Mouse (Mus musculus) midbrain, embryonic 16.5 days (tissue): ENCODE measurements around the gene Appbp2. TPM values are rescaled to one million over a fixed set of nuclear protein-coding genes. Genes with fewer than 3 reads are reported as not detected.

Experiments
- ATAC-seq: fragments of 200-750 bp; cut with Nextera tagmentation; 2 replicates; pipeline ENCODE4 v1.8.0; 2017; ENCODE audit warnings: moderate TSS enrichment
- H3K27ac ChIP-seq: fragments of 300-500 bp; sonication (generic); 2 replicates; pipeline ENCODE4 v1.5.1; 2014; ENCODE audit warnings: mild to moderate bottlenecking, low read length, mixed read lengths
- H3K27me3 ChIP-seq: fragments of 300-500 bp; sonication (generic); 2 replicates; pipeline ENCODE4 v1.6.1; 2014; ENCODE audit warnings: low read depth, low read length, mixed read lengths; ENCODE audit not compliant: control insufficient read depth, insufficient read depth
- H3K36me3 ChIP-seq: fragments of 300-500 bp; sonication (generic); 2 replicates; pipeline ENCODE4 v1.6.1; 2014; ENCODE audit warnings: mild to moderate bottlenecking, low read length, moderate library complexity, mixed read lengths; ENCODE audit not compliant: control insufficient read depth, insufficient read depth
- H3K4me1 ChIP-seq: fragments of 300-500 bp; sonication (generic); 2 replicates; pipeline ENCODE4 v1.6.1; 2014; ENCODE audit warnings: mild to moderate bottlenecking, low read length, mixed read lengths; ENCODE audit not compliant: control insufficient read depth, insufficient read depth
- H3K4me2 ChIP-seq: fragments of 300-500 bp; sonication (generic); 2 replicates; pipeline ENCODE4 v1.6.1; 2014; ENCODE audit warnings: mild to moderate bottlenecking, low read length, mixed read lengths
- H3K4me3 ChIP-seq: fragments of 300-500 bp; sonication (generic); 2 replicates; pipeline ENCODE4 v1.5.1; 2014; ENCODE audit warnings: low read depth, mild to moderate bottlenecking, low read length, moderate library complexity, mixed read lengths
- H3K9ac ChIP-seq: fragments of 300-500 bp; sonication (generic); 2 replicates; pipeline ENCODE4 v1.6.1; 2014; ENCODE audit warnings: low read depth, low read length, mixed read lengths
- H3K9me3 ChIP-seq: fragments of 300-500 bp; sonication (generic); replicated peaks from 2 replicates; pipeline ENCODE4 v1.6.1; 2014; ENCODE audit warnings: mild to moderate bottlenecking, low read length, mixed read lengths; ENCODE audit not compliant: control insufficient read depth, poor library complexity, severe bottlenecking
- WGBS: fragments of 180-500 bp; shearing (Covaris S2); extraction: QIAGEN DNeasy Blood & Tissue Kit; methylation state at CpG from one replicate; pipeline ENCODE4 v1.1.7; 2014; 5-methylcytosine and 5-hydroxymethylcytosine counted together
- polyA plus RNA-seq: library from polyadenylated mRNA; unstranded; fragments of >200 nt; fragmentation: Nextera tagmentation; extraction: Ambion mirVana; gene quantifications from 2 replicates; pipeline ENCODE4 v1.2.1, GENCODE M21; 2015

Appbp2 gene
- polyA plus RNA-seq, 1 experiment from 2014 or later, result 44.5 TPM

GRCm38 (mm10) chr11:85157301-85157700 is 77.6 kb downstream of the Appbp2 start:
- H3K4me3 ChIP-seq, result no peak overlapping the region
- H3K27me3 ChIP-seq, result no peaks in the 10 kb centered on the region
- H3K36me3 ChIP-seq, result no peaks in the 10 kb centered on the region
- H3K4me1 ChIP-seq, result no peaks in the 10 kb centered on the region
- H3K27ac ChIP-seq, result no peak overlapping the region
- H3K9me3 ChIP-seq, result no peaks in the 10 kb centered on the region
- H3K9ac ChIP-seq, result no peak overlapping the region
- no peak for ATAC-seq
- H3K4me2 ChIP-seq, result no peak overlapping the region
- WGBS, result 77% methylated on average over 2 of the region's 2 CpGs

GRCm38 (mm10) chr11:85152256-85152930 is 82.5 kb downstream of the Appbp2 start:
- Histone ChIP-seq H3K27me3 (no peaks in the 10 kb centered on the region), H3K4me1 (no peaks in the 10 kb centered on the region), H3K27ac (no peak overlapping the region), H3K4me2 (no peak overlapping the region), H3K36me3 (no peaks in the 10 kb centered on the region), H3K4me3 (no peak overlapping the region), H3K9ac (no peak overlapping the region), H3K9me3 (no peaks in the 10 kb centered on the region)
- ATAC-seq, result no peak
- WGBS, result 85% methylated on average over 2 of the region's 2 CpGs

- H3K4me3 ChIP-seq, result peak within 1 kb of the TSS; percentile 94
- H3K4me1 ChIP-seq, result peaks cover 22% of the 10 kb centered on the region
- ATAC-seq, result peak; percentile 98
- H3K9ac ChIP-seq, result peak within 1 kb of the TSS; percentile 92
- H3K27me3 ChIP-seq, result no peaks in the 10 kb centered on the region
- H3K36me3 ChIP-seq, result no peaks in the 10 kb centered on the region
- no peaks in the 10 kb centered on the region for H3K9me3 ChIP-seq
- WGBS, result under 1% methylated on average over 85 of the region's 94 CpGs
- H3K27ac ChIP-seq, result peak within 1 kb of the TSS; percentile 91
- peak within 1 kb of the TSS; percentile 83 for H3K4me2 ChIP-seq
Measured at GRCm38 (mm10) chr11:85139581-85140540, 95.1 kb downstream of the Appbp2 start, which contains the start of gene Usp32. Usp32 (minus strand) TSS chr11:85140161.

- peak overlapping the region; percentile 91 for H3K27ac ChIP-seq
- no peak for ATAC-seq
- under 1% methylated on average over 17 of the region's 17 CpGs for WGBS
- H3K27me3 ChIP-seq, result no peaks in the 10 kb centered on the region
- no peaks in the 10 kb centered on the region for H3K9me3 ChIP-seq
- peaks cover 22% of the 10 kb centered on the region for H3K4me1 ChIP-seq
- H3K36me3 ChIP-seq, result no peaks in the 10 kb centered on the region
- peak overlapping the region; percentile 92 for H3K9ac ChIP-seq
- peak overlapping the region; percentile 94 for H3K4me3 ChIP-seq
- peak overlapping the region; percentile 83 for H3K4me2 ChIP-seq
Measured at GRCm38 (mm10) chr11:85138776-85139474, 96.0 kb downstream of the Appbp2 start.

Other genes starting within 250 kb of the Appbp2 start
- 12.3 and 13.4 TPM in 2 replicates for gene Usp32, start 95.0 kb downstream of the Appbp2 start, polyA plus RNA-seq
- 0.44 and 0.48 TPM in 2 replicates for gene 1700125H20Rik, start 64.7 kb downstream of the Appbp2 start, polyA plus RNA-seq
- gene Ppm1d, start 76.1 kb upstream of the Appbp2 start, polyA plus RNA-seq, result 14.3 and 14.6 TPM in 2 replicates
- 30.9 and 33.3 TPM in 2 replicates for gene Bcas3, start 118.0 kb upstream of the Appbp2 start, polyA plus RNA-seq